Mouse (Mus musculus) C3H10T1/2 (cell line): ENCODE data around the gene Vmn2r47. TPM values are rescaled to one million over a fixed set of nuclear protein-coding genes. Genes with fewer than 3 reads are reported as not detected.

Experiments used
- polyA plus RNA-seq, 2 experiments: library from polyadenylated mRNA; unstranded; fragments of >200 nt; fragmentation: generic; extraction: Trizol; gene quantifications; one replicate each; pipeline ENCODE4 v1.2.1; 2012; ENCODE audit warnings: missing spikeins in 2 of 2

Gene Vmn2r47
- not detected for polyA plus RNA-seq

GRCm38 (mm10) chr7:9841225-9841624 is at the start of gene Vmn2r47:
Gene Vmn2r47 (minus strand): TSS chr7:9841325.

GRCm38 (mm10) chr7:9770471-9770870 is 70.7 kb downstream of the Vmn2r47 start, which contains the start of gene Vmn2r46:
Gene Vmn2r46 (minus strand): TSS chr7:9770571.

Other genes starting within 250 kb of the Vmn2r47 start
- not detected for gene Vmn2r46, start 70.8 kb downstream of the Vmn2r47 start, polyA plus RNA-seq
- not detected for gene Vmn2r48, start 112.3 kb upstream of the Vmn2r47 start, polyA plus RNA-seq
- gene Vmn2r49, start 150.9 kb upstream of the Vmn2r47 start, polyA plus RNA-seq = not detected
- not detected for gene Vmn2r50, start 212.0 kb upstream of the Vmn2r47 start, polyA plus RNA-seq